Mouse (Mus musculus) heart, adult 8-10 months (tissue): ENCODE results near the gene Ace2. TPM values are rescaled to one million over a fixed set of nuclear protein-coding genes. Genes with fewer than 3 reads are reported as not detected.

Experiments used
- DNase-seq: peaks from one replicate; pipeline ENCODE4 v3.0.0; 2022; ENCODE audit warnings: low spot score
- total RNA-seq, 4 experiments: library from RNA; stranded (reverse); gene quantifications; 2 replicates each; pipeline ENCODE4 v1.2.4; 2022

The Ace2 gene
- 1 to 10 TPM in 2 of 4 experiments, under 1 TPM in 2; 0.57 to 1.4 (median 0.89) TPM for total RNA-seq

- no peak for DNase-seq
Measured at GRCm38 (mm10) chrX:164139032-164139431, at the start of gene Ace2. Gene Ace2 (plus strand): TSS chrX:164139332.

GRCm38 (mm10) chrX:164089916-164090315, 49.2 kb upstream of the Ace2 start:
- DNase-seq = no peak

- DNase-seq = peak; percentile 3
Measured at GRCm38 (mm10) chrX:164092300-164093169, 46.6 kb upstream of the Ace2 start.

- no peak for DNase-seq
Measured at GRCm38 (mm10) chrX:164093435-164093834, 45.7 kb upstream of the Ace2 start.

- no peak for DNase-seq
Measured at GRCm38 (mm10) chrX:164095838-164096237, 43.3 kb upstream of the Ace2 start.

GRCm38 (mm10) chrX:164101483-164101882, 37.6 kb upstream of the Ace2 start:
- no peak for DNase-seq

- DNase-seq = no peak
Measured at GRCm38 (mm10) chrX:164102198-164102597, 36.9 kb upstream of the Ace2 start.

GRCm38 (mm10) chrX:164102656-164103055, 36.5 kb upstream of the Ace2 start:
- no peak for DNase-seq

- DNase-seq = no peak
Measured at GRCm38 (mm10) chrX:164111146-164111545, 28.0 kb upstream of the Ace2 start.

GRCm38 (mm10) chrX:164113744-164114143, 25.4 kb upstream of the Ace2 start:
- no peak for DNase-seq

- DNase-seq = no peak
Measured at GRCm38 (mm10) chrX:164123942-164124341, 15.2 kb upstream of the Ace2 start.

- DNase-seq = peak; percentile 3
Measured at GRCm38 (mm10) chrX:164133531-164133930, 5.6 kb upstream of the Ace2 start.

GRCm38 (mm10) chrX:164135304-164135818, 3.8 kb upstream of the Ace2 start:
- no peak for DNase-seq

GRCm38 (mm10) chrX:164145463-164146250, 6.5 kb downstream of the Ace2 start:
- DNase-seq = no peak

GRCm38 (mm10) chrX:164152703-164153102, 13.6 kb downstream of the Ace2 start:
- DNase-seq = peak; percentile 21

GRCm38 (mm10) chrX:164153606-164154005, 14.5 kb downstream of the Ace2 start:
- DNase-seq = no peak

- no peak for DNase-seq
Measured at GRCm38 (mm10) chrX:164154594-164154993, 15.5 kb downstream of the Ace2 start.

GRCm38 (mm10) chrX:164164681-164165080, 25.5 kb downstream of the Ace2 start:
- DNase-seq = no peak

- DNase-seq = no peak
Measured at GRCm38 (mm10) chrX:164171034-164171433, 31.9 kb downstream of the Ace2 start.

GRCm38 (mm10) chrX:164173880-164174279, 34.7 kb downstream of the Ace2 start:
- no peak for DNase-seq

GRCm38 (mm10) chrX:164175311-164175710, 36.2 kb downstream of the Ace2 start:
- DNase-seq = no peak

- no peak for DNase-seq
Measured at GRCm38 (mm10) chrX:164175780-164176179, 36.6 kb downstream of the Ace2 start.
